Mouse (Mus musculus): Measurements from ENCODE around the gene Dpy19l1. TPM values are rescaled to one million over a fixed set of nuclear protein-coding genes. Genes with fewer than 3 reads are reported as not detected.

The Dpy19l1 gene
- total RNA-seq (2012; rRNA removed) = 21.2 and 27.4 TPM in 2 replicates
- total RNA-seq (2014; rRNA removed) = 44.1 and 48.2 TPM in 2 replicates
- 23.4 and 26.3 TPM in 2 replicates for polyA plus RNA-seq (2012; ENCODE audit: insufficient read length, low read depth)

DNA sequence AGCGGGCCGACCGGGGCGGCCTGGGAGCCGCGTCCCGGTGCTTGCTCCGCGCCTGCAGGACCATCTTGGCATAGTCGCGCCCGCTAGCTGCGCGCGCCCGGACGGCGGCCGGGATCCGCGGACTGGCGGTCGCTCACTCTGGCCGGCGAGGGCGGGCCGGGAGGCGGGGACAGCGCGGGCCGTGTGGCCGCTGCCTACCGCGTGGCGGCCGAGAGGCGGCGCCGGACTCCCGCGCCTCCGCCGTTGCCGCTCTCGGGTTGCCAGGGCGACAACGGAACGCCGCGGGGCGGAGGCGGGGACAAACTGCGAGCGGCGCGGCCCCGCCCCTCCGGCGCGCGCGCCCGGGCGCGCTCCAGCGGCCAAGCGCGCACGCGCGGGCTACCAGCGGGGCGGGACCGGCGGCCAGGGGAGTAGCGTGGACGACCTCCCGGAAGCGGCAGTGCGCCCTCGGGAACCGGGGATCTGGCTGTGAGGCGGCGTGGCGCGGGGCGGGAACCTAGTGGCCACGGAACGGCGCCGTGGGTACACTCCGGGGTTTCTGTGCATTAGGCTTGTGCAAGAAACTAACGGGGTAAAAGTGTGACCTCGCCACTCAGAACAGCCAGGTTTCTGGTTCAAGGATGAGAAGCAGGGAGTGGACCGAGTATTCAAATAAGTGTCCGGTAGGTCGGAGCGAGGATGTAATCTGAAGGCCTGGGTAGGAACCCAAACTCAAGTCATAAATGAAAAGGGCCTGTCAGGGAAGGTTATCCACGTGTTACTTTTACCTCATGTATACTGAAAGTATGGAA, at the start of gene Dpy19l1:
Gene Dpy19l1 (minus strand): TSS at position 74 of the 791 bp plus-strand sequence.
- Histone ChIP-seq H3K4me1 (ENCODE audit: control insufficient read depth in 1 of 2, insufficient read depth in 2 of 2) (peaks cover 2 to 50% of the 10 kb centered on the region in 2 experiments), H3K4me3 (replicated peaks in 1 of 3; ENCODE audit: low read depth in 2 of 3, low read length in 2 of 3, poor library complexity in 1 of 3) (peak within 1 kb of the TSS; percentile 67 to 86 (median 73)), H3K9ac (ENCODE audit: insufficient read depth, low read depth) (peak within 1 kb of the TSS; percentile 65), H3K27me3 (replicated peaks) (no peaks in the 10 kb centered on the region), H3K4me2 (ENCODE audit: insufficient read depth, low read depth, poor library complexity, severe bottlenecking) (peak within 1 kb of the TSS; percentile 100), H3K27ac (ENCODE audit: insufficient read depth, low read depth) (peak within 1 kb of the TSS; percentile 32), H3K9me3 (replicated peaks; ENCODE audit: low read length) (peaks cover 2% of the 10 kb centered on the region), H3K79me2 (replicated peaks; ENCODE audit: control insufficient read depth, extremely low read depth, insufficient read depth, poor library complexity, severe bottlenecking) (peaks cover 6% of the 10 kb centered on the region; the same call in 1 of the 2 replicates), H3K36me3 (replicated peaks in 1 of 2; ENCODE audit: control insufficient read depth in 1 of 2, insufficient read depth in 1 of 2, low read length in 1 of 2) (peaks cover 0 to 13% of the 10 kb centered on the region in 2 experiments)
- in situ Hi-C loops (cut with MboI; ENCODE audit: low pct_ligation_motif_present, low pct_unique_long_range_greater_than_20kb, low sequenced_read_pairs) (no loop called here), dilution Hi-C loops (cut with MboI; ENCODE audit: extremely low pct_ligation_motif_present, extremely low pct_unique_long_range_greater_than_20kb, low sequenced_read_pairs) (no loop called here)
- TF ChIP-seq ZNF384 (IDR thresholded peaks at IDR 0.05; ENCODE audit: low read depth, low read length) (no peak), MAX (IDR thresholded peaks at IDR 0.05; ENCODE audit: low read length) (peak; percentile 66; the same call in 1 of the 2 replicates), NELFE (IDR thresholded peaks at IDR 0.05; ENCODE audit: low read depth, low read length) (peak; percentile 85), EP300 (IDR thresholded peaks at IDR 0.05; ENCODE audit: low read length) (no peak), USF2 (conservative IDR thresholded peaks at IDR 0.05; ENCODE audit: low read depth, low read length) (no peak), CTCF (conservative IDR thresholded peaks at IDR 0.05 in 1 of 2, IDR thresholded peaks at IDR 0.05 in 1 of 2; ENCODE audit: low read depth in 2 of 2, low read length in 2 of 2) (peak in 1 of 2 experiments; percentile 55; a peak in 2 of 4 replicates), MEF2A (IDR thresholded peaks at IDR 0.05; ENCODE audit: borderline replicate concordance, low read depth, low read length) (no peak), HCFC1 (IDR thresholded peaks at IDR 0.05; ENCODE audit: low read depth, low read length) (no peak), UBTF (IDR thresholded peaks at IDR 0.05; ENCODE audit: low read depth, low read length) (peak; percentile 85; the same call in 1 of the 2 replicates), MAZ (IDR thresholded peaks at IDR 0.05; ENCODE audit: low read depth, low read length) (no peak), RAD21 (IDR thresholded peaks at IDR 0.05; ENCODE audit: low read depth, low read length) (peak; percentile 37), TBP (conservative IDR thresholded peaks at IDR 0.05; ENCODE audit: low read depth, low read length) (peak; percentile 64; the same call in 1 of the 2 replicates), E2F4 (IDR thresholded peaks at IDR 0.05; ENCODE audit: insufficient replicate concordance, low read depth, low read length) (no peak), NRF1 (IDR thresholded peaks at IDR 0.05; ENCODE audit: low read depth, low read length) (peak; percentile 87), ZMIZ1 (IDR thresholded peaks at IDR 0.05; ENCODE audit: low read depth, low read length) (no peak), IRF4 (IDR thresholded peaks at IDR 0.05; ENCODE audit: low read depth, low read length) (no peak), MAFK (IDR thresholded peaks at IDR 0.05; ENCODE audit: insufficient replicate concordance, low read length) (no peak), CHD1 (IDR thresholded peaks at IDR 0.05; ENCODE audit: low read depth, low read length) (no peak), POLR2A (IDR thresholded peaks at IDR 0.05; ENCODE audit: low read depth, low read length) (peak; percentile 84), MYC (IDR thresholded peaks at IDR 0.05; ENCODE audit: low read depth, low read length) (peak; percentile 72), ELF1 (IDR thresholded peaks at IDR 0.05; ENCODE audit: low read depth, low read length) (peak; percentile 93), MXI1 (IDR thresholded peaks at IDR 0.05; ENCODE audit: low read depth, low read length) (peak; percentile 93), BHLHE40 (IDR thresholded peaks at IDR 0.05; ENCODE audit: low read depth, low read length) (no peak), KAT2A (IDR thresholded peaks at IDR 0.05; ENCODE audit: insufficient replicate concordance, low read length) (0 out of 2 replicates have a peak, but pooled peaks have one; percentile 34), TCF12 (IDR thresholded peaks at IDR 0.05; ENCODE audit: low read depth, low read length) (peak; percentile 45), CHD2 (IDR thresholded peaks at IDR 0.05; ENCODE audit: low read length) (no peak), ZKSCAN1 (IDR thresholded peaks at IDR 0.05; ENCODE audit: borderline replicate concordance, low read depth, low read length) (no peak), SIN3A (IDR thresholded peaks at IDR 0.05; ENCODE audit: low read length) (peak; percentile 53; the same call in 1 of the 2 replicates)
- DNase-seq (ENCODE audit: extremely low read depth) = peak; percentile 72
